Mouse (Mus musculus) ES-CJ7 (cell line): ENCODE measurements at regions not wholly inside any gene's neighbourhood (a gene's known extent, or its start where the extent isn't known, plus 50 kb on each side); places are given as distances from the start of the nearest gene placed in this dataset.

Source experiments
- DNase-seq: peaks from one replicate; pipeline ENCODE4 v3.0.0; 2011; ENCODE audit warnings: low read depth, low spot score

DNA sequence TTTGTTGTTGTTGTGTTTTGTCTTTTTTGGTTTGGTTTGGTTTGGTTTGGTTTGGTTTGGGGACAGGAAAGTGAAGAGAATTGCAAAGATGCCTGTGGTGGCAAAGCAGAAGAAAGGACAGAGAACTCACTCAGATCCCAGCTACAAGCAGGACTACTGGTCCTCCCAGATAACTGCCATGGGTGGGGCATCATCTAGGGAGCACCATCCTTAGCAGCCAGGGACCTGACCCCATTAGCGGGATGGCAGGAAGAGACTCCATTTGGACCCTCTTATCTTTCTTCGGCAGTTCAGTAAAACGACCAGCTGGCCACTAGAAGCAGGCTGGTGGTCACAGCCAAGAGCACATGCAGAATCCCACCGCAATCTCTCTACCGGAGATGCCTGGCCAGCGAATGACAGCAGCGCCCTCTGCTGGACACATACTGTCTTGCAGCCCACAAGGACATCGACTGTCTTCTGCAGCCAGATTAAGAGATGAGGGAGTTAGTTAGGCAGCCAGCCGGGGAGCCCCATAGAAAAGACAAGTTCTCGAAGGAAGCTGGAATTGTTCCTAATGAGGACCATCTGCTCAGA, 119.8 kb downstream of the Gm9195 start:
- DNase-seq, result peak; percentile 80

DNA sequence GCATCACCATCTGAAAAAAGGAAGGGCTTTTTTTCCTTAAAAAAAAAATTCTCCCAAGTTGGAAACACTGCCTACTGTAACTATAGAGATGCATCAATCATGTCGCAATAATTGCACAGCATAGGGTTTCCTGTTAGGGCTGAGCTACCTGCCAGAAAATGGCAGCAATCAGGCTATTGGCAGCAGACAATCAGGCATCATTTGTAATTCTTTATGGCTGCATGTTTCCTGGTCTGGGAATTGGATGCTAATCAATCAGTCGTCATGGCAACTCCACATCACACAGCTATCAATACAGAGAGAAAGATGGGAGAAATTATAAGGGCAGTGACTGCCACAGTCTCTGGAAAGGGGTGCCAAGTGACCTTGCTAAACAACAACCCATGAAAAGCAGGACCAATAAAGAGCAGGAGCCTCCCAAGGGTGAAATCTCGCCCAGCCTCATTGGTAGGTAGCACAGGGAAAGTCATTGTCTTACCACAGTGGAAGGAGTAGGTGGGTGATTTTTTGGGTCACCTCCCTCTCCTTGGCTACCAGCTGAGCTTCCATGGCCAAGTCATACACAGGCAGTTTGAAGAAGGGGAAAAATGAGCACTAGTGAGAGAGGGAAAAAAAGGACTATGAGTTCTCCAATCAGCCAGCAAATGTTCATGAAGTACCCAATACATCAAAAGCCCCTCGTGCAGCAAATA, 130.7 kb downstream of the Gm9195 start:
- DNase-seq, result no peak

GRCm38 (mm10) chr14:72360181-72360580, 131.5 kb downstream of the Gm9195 start:
- no peak for DNase-seq

DNA sequence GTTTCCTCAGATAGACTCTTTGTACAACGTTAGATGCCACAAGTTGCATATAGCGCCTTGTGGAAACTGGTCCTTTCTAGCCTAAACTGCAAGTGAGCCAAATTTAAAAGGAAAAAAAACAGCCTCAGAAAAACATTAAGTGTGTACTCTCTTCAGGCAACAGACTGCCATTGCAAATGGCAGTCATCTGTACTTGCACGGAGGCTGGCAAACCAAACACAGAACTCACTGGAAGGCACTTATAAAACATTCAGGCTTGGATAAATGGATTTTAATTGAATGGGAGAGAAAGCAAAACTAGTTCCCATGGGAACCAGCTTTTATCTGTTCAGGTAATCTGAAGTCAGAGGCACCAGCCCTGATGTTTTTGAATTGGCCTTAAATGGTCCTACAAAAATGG, 133.7 kb downstream of the Gm9195 start:
- DNase-seq, result no peak

GRCm38 (mm10) chr14:72342181-72342580, 149.5 kb downstream of the Gm9195 start:
- no peak for DNase-seq

- DNase-seq, result no peak
Measured at GRCm38 (mm10) chr14:72341590-72342154, 150.0 kb downstream of the Gm9195 start.

- DNase-seq, result no peak
Measured at GRCm38 (mm10) chr14:72338046-72338445, 153.6 kb downstream of the Gm9195 start.

- DNase-seq, result no peak
Measured at GRCm38 (mm10) chr14:72303856-72304255, 187.8 kb downstream of the Gm9195 start.

- peak; percentile 56 for DNase-seq
Measured at GRCm38 (mm10) chr14:72300026-72300425, 191.6 kb downstream of the Gm9195 start.

DNA sequence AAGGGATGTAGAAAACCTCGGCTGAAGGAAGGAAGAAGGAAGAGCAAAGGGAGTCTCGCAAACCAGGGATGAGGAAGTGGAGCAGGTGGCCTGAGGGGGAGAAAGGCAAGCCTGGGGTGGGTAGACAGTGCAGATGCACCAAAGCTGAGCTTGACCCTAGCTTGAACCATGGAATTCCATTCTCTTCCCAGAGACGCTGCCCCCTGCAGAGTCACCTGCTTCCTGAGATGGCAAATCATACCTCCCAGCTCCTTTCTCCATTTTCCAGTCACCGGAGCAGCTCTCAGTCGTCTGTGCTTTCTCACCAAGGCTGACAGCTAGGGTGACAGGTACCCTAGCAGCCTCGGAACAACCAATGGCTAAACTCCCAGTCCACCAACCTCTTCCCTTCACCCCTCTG, 197.0 kb downstream of the Gm9195 start:
- DNase-seq, result peak; percentile 14

GRCm38 (mm10) chr14:72293677-72294387, 197.8 kb downstream of the Gm9195 start:
- peak; percentile 19 for DNase-seq

- no peak for DNase-seq
Measured at GRCm38 (mm10) chr14:72292656-72293299, 198.9 kb downstream of the Gm9195 start.

- DNase-seq, result no peak
Measured at GRCm38 (mm10) chr14:72277309-72277708, 214.3 kb downstream of the Gm9195 start.

- DNase-seq, result no peak
Measured at GRCm38 (mm10) chr14:72259255-72259654, 232.4 kb downstream of the Gm9195 start.

DNA sequence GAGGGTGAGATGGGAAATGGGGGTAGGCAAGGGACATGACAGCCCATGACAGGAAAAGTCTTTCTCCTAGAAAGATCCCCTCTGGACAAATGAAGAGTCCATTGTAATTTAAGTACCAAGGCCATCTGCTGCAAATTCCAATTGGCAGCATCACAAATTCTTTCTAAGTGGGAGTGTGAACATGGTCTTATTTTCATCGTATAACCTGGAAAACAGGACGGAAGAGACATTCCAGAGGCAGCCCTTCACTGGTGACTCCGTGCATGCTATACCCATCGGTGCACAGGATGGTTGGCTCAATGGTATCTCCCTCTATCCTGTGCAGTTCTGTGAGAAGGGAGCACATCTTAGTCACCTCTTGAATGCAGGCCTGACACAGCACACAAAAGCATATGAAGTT, 249.8 kb downstream of the Gm9195 start:
- DNase-seq, result no peak

DNA sequence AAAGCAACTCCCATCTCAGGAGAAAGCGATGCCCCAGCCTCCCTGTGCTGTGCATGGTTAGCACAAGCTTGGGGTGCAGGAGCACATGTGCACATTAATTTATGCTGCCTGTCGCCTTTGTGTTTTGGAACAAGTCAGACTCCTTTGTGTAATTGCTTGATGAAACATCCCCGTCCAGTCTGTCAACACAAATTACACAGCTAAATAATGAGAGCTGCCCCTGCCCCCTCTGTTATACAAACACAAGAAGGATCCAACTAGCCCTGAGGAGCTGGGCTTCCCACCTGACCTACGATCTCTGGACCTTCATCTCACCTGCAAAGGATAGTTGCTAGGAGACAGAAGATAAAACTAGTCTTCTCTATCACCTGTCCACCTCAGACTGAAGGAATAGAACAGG, 251.4 kb downstream of the Gm9195 start:
- no peak for DNase-seq

GRCm38 (mm10) chr14:72238344-72238743, 253.3 kb downstream of the Gm9195 start:
- no peak for DNase-seq

DNA sequence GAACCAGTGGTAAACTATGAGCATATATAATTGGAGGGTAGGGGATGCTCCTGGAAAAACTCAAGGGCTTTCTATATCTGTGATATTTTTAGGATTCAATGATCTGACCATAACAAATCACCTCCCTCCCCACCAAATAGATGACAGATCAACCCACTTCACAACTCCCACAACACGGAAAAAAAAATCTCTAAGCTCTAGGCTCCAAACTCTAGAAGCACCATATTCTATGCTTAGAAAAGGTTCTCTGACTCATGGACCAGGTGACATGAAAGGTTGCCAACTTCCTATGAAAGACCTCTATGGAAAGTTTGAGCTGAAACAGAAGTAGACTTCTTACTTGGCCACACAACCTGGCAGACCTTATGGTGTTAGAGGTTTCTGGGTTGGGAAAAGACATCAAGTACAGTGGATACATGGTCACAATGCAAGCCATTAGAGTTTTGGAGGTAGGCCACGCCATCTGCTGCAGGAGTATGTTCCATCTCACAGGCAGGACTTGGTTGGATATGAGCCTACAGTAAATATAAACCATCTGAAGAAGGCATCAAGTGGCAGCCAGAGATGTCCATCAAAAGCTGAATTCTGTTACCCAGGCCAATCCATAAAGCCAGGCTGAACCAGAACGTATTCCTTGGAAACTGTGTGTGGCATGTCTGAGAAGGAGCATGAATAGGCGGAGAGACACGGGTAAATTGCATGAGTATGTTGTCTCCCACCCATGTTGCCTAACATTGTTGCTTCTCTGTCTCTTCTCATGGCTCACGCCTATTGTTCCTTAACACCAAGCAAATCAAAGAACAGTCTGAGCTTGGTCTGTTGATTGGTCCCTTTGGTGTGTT, 257.2 kb downstream of the Gm9195 start:
- DNase-seq, result no peak

- DNase-seq, result no peak
Measured at GRCm38 (mm10) chr14:72227853-72228252, 263.8 kb downstream of the Gm9195 start.

DNA sequence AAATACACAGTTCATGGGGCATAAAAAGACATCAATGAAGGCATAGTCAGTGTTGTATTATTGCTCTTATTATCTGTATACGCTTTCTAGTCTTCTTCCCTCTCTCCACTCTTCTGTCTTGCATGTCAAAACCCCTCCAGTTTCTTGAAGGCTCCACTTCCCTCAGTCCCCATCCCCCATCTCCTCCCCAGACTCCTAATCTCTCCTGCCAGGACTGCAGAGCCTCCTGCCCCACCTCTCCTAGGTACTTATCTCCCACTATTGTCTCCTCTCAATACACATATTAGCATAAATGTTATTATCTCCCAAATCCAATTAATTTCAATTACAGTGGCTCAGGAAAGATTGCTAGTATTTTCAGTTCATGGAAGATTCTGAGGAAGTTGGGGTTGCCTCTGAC, 264.2 kb downstream of the Gm9195 start:
- DNase-seq, result no peak

DNA sequence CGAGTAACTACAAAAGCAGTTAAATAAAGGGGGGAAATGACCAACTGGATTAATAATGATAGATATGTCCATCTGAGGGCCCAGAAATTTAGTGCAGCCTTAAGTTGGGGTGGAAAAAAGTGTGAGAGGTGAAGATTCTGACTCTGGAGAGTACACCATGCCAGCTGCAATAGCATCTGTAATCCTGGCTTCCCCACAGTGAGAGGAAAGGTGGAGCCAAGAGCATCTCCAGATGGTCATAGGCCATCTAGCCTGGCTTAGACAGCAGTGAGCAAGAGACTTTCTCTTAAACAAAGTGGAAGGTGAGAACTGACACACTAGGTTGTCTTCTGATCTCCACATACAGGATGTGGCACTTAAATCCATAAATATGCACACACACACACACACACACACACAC, 264.7 kb downstream of the Gm9195 start:
- DNase-seq, result no peak
